Mouse (Mus musculus) neural tube, embryonic 15.5 days (tissue): ENCODE measurements at regions not wholly inside any gene's neighbourhood (a gene's known extent, or its start where the extent isn't known, plus 50 kb on each side); places are given as distances from the start of the nearest gene placed in this dataset.

Experiments used
- ATAC-seq: fragments of 200-750 bp; cut with Nextera tagmentation; 2 replicates; pipeline ENCODE4 v1.8.0; 2017; ENCODE audit warnings: mild to moderate bottlenecking, moderate TSS enrichment, moderate library complexity; ENCODE audit not compliant: low FRiP score
- H3K27ac ChIP-seq: fragments of 300-500 bp; sonication (generic); replicated peaks from 2 replicates; pipeline ENCODE4 v1.5.1; 2015; ENCODE audit warnings: mild to moderate bottlenecking, inconsistent platforms
- H3K27me3 ChIP-seq: fragments of 300-500 bp; sonication (generic); replicated peaks from 2 replicates; pipeline ENCODE4 v1.6.1; 2015; ENCODE audit warnings: inconsistent platforms
- H3K36me3 ChIP-seq: fragments of 300-500 bp; sonication (generic); 2 replicates; pipeline ENCODE4 v1.6.1; 2015; ENCODE audit warnings: inconsistent platforms
- H3K4me1 ChIP-seq: fragments of 300-500 bp; sonication (generic); 2 replicates; pipeline ENCODE4 v1.6.1; 2015; ENCODE audit warnings: inconsistent platforms
- H3K4me2 ChIP-seq: fragments of 300-500 bp; sonication (generic); 2 replicates; pipeline ENCODE4 v1.6.1; 2015; ENCODE audit warnings: inconsistent platforms, mild to moderate bottlenecking, moderate library complexity
- H3K4me3 ChIP-seq: fragments of 300-500 bp; sonication (generic); replicated peaks from 2 replicates; pipeline ENCODE4 v1.5.1; 2015; ENCODE audit warnings: mild to moderate bottlenecking, inconsistent platforms
- H3K9ac ChIP-seq: fragments of 300-500 bp; sonication (generic); replicated peaks from 2 replicates; pipeline ENCODE4 v1.6.1; 2015; ENCODE audit warnings: mild to moderate bottlenecking, inconsistent platforms
- H3K9me3 ChIP-seq: fragments of 300-500 bp; sonication (generic); replicated peaks from 2 replicates; pipeline ENCODE4 v1.6.1; 2016; ENCODE audit warnings: inconsistent platforms
- WGBS: fragments of 180-500 bp; shearing (Covaris S2); methylation state at CpG from one replicate; pipeline ENCODE4 v1.1.7; 2015; ENCODE audit warnings: mixed read lengths; 5-methylcytosine and 5-hydroxymethylcytosine counted together

DNA sequence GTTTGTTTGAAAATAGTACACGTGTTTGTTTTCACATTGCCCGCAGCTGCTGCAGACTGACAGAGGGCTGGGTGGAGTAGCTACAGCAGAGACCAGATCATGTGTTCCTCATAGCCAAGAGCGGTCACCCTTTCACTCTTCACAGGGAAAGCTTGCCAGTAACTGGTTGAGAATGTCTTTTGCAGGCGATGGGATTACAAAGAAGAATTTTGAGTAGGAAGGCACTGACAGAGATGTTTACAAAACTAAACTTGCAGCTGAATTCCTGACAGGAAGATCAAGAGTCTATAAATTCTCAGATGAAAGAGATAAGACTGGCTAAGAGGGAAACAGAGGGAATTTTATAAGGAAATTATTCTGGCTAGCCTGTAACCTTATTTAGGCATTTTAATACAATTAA lies 83.8 kb upstream of the A1bg start:
- Histone ChIP-seq H3K4me1 (no peaks in the 10 kb centered on the region), H3K27ac (no peak overlapping the region), H3K36me3 (no peaks in the 10 kb centered on the region), H3K9ac (no peak overlapping the region), H3K9me3 (no peaks in the 10 kb centered on the region), H3K4me2 (no peak overlapping the region), H3K4me3 (no peak overlapping the region), H3K27me3 (no peaks in the 10 kb centered on the region)
- WGBS, result 79% methylated on average over 4 of the region's 4 CpGs
- ATAC-seq, result no peak

DNA sequence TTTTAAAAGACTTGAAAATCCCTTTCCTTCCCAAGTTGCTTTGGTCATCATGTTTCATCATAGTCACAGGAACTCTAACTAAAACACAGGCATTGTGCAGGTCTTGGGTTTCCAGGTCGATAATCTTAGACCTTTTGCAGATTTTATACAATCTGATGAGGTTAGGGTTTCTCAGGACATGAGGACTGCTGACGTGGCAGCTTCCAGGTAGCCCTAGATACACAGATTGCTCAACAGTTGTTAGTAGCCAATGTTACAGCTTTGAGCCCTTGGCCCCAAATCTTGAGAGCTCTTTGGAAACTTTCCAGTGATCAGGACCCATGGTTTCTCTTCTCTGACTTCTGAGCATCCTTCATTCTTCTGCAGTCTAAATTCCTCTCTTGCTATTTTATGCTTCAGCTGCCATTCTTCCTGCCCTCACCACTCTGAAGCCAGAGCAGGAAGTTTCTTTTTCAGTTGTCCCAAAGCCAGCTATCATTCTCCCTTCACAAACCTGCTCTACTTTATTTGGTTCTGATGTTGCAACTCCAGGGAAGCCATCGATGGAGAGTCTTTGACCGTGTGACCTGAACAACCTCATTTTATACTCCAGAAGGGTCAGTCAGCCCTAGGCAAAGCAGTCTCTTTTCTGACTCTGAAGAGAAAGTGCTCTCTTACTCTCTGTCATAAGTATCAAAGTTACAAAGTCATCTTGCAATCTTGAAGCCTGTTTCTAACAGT lies 71.3 kb upstream of the A1bg start:
- Histone ChIP-seq H3K36me3 (no peaks in the 10 kb centered on the region), H3K4me1 (no peaks in the 10 kb centered on the region), H3K9me3 (no peaks in the 10 kb centered on the region), H3K4me3 (no peak overlapping the region), H3K27me3 (no peaks in the 10 kb centered on the region), H3K27ac (no peak overlapping the region), H3K4me2 (no peak overlapping the region), H3K9ac (no peak overlapping the region)
- ATAC-seq, result no peak
- WGBS, result 82% methylated on average over 4 of the region's 4 CpGs

DNA sequence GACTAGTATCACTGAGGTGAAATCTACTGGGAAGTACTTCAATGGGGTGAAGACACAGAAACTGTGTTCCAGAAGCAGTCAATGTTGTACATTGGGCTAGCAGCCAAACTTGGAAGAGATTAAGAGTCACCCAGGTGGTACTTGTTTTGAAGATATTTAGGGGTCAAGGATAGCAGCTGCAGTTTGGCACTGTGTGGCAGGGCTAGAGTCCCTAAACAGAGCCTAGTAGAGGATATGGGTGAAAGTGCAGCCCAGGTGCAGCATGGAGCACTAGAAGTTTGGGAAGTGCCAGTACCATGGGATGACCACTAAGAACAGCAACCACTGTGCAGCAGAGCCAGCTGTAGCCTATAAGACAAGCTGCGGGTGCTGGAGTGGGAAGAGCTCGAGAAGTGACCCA lies 70.6 kb upstream of the A1bg start:
- Histone ChIP-seq H3K27ac (no peak overlapping the region), H3K4me1 (no peaks in the 10 kb centered on the region), H3K9me3 (no peaks in the 10 kb centered on the region), H3K27me3 (no peaks in the 10 kb centered on the region), H3K9ac (no peak overlapping the region), H3K36me3 (no peaks in the 10 kb centered on the region), H3K4me3 (no peak overlapping the region), H3K4me2 (no peak overlapping the region)
- 91% methylated on average over 2 of the region's 2 CpGs for WGBS
- no peak for ATAC-seq

DNA sequence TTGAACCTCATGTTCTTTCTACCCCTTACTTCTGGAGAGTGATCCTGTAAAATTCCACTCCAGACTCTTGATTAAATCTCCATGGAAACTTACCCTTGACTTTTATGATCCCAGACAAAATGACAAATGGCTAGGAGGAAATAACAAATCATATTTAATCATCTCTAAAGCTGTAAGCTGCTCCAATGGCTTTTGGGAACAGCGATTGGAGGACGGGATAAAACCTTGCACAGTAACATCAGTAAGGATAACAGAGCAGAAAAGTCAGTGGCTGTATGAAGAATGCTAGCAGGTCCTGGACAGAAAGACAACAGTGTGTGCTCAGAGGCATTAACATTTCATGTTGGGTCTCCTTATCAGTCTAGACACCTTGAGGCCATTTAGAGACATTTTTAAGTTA lies 59.8 kb upstream of the A1bg start:
- H3K4me3 ChIP-seq, result no peak overlapping the region
- ATAC-seq, result no peak
- 67% methylated on average over 2 of the region's 2 CpGs for WGBS

More for the DNA sequence above, 59.8 kb upstream of the A1bg start:
- no peak overlapping the region for H3K9ac ChIP-seq
- H3K4me2 ChIP-seq, result no peak overlapping the region
- H3K27ac ChIP-seq, result no peak overlapping the region
- H3K9me3 ChIP-seq, result no peaks in the 10 kb centered on the region
- H3K36me3 ChIP-seq, result no peaks in the 10 kb centered on the region
- no peaks in the 10 kb centered on the region for H3K27me3 ChIP-seq
- no peaks in the 10 kb centered on the region for H3K4me1 ChIP-seq
